Mouse (Mus musculus) frontal cortex, postnatal 25 days (tissue): ENCODE data around the gene Cdc42ep5.
A peak's percentile ranks its signal among the peaks of the same experiment; 100 is the strongest.

Experiments
- DNase-seq, 2 experiments: peaks; one replicate each; pipeline ENCODE4 v3.0.0; 2022; ENCODE audit warnings: low spot score in 2 of 2

Gene Cdc42ep5

DNA sequence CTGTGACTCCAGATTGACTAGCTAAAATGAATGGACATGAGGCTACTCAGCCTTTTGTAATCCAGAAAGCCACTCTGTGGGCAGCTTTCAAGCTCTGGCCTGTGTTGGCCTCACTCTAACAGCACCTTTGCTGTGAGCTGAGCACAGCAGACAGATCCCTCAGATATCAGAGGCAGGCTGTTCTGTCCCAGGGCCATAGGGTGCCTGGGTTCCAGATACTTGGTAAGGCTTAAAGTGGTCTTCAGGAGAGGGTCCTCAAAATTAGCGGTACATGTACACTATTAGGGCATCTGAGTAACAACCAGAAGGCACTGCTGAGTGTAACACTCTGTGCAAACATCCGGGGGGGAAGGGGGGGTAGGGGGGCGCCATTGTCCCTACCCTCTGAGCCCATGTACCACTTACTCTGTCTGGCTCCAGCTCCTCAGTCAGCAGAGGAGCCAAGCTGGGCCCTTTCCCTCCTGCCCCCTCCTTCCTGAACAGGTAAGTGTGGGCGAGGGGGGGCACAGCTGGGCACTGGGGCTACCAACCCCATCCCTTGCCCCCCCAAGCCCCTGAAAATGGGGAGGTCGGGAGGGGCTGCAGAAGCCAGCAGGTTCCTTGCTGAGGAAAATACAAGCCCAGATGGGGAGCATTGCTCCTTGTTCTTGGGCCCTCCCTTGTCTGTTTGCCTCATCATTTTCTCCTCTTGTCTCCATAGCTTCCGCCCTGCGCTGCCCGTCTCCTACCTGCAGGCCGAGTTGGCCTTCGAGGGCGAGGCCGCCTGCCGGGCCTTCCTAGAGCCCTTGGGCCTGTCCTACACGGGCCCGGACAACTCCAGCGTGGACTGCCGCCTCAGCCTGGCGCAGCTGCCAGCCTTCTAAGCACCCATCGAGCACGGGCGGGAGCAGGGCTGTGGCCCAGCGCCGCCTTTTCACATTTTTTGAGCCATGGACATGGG, 18.1 kb downstream of the Cdc42ep5 start:
- peak in 1 of 2 experiments; percentile 28 for DNase-seq

DNA sequence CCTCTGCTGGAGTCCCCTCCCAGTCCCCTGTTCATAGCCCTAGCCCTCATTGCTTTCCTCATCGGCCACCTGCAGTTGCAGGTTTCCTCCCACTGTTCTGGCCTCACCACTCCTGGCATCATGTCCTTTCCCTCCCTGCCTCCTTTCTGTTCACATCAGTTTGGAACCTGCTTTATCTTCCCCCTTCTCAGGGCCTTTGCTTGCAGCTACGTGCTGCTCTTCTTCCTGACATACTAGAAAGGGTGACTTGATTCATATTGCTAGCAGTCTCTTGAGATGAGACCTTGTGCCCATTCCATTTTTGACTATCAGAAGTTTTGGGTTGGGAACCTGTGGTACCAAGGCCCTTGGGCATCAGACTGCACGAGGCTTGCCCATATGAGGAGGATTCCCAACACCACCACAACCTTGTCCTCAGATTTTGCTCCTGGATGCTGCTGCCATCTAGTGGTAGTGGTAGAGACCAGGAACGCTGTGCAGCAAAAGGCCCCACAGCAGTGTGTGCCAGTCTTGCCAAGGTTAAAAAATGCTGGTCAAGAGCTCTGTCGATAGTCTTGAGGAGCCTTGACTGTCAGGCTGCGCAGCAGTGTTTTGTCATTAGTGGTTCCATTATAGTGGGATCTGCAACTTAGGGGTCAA, 19.0 kb downstream of the Cdc42ep5 start:
- DNase-seq: peak in 1 of 2 experiments; percentile 36

DNA sequence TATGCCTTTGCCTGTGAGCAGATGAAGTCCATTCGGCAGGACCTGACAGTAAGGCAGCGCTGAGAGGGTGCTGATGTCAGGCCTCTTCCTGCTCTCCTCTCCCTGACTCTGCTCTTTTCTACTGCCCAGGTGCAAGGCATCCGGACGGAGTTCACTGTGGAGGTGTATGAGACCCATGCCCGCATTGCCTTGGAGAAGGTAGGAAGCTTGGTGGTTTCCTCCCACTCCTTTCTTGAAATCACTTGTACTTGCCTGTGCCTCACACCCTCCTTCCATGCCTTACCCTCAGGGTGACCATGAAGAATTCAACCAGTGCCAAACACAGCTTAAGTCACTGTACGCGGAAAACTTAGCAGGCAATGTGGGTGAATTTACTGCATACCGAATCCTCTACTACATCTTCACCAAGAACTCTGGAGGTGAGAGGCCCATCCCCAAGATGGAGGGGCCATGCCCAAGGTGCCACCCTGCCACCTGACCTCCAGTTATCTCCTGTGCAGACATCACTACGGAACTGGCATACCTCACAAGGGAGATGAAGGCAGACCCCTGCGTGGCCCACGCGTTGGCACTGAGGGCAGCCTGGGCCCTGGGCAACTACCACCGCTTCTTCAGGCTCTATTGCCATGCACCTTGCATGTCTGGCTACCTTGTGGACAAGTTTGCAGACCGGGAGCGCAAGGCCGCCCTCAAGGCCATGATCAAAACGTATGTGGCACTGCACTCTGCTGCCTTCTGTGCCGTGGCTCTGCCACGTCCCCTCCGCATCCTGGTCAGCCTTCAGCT, 19.7 kb downstream of the Cdc42ep5 start:
- no peak for DNase-seq

DNA sequence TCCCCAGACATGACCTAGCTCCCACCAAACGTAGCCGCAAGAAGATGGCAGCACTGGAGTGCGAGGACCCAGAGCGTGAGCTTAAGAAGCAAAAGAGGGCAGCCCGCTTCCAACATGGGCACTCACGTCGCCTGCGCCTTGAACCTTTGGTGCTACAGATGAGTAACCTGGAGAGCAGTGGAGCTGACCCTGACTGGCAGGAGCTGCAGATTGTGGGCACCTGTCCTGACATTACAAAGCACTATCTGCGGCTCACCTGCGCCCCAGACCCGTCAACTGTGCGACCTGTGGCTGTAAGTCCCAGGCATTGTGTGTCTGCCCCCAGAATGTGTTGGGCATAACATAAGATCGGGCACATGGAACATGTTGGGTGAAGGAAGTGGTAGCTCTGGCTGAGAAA, 20.6 kb downstream of the Cdc42ep5 start:
- no peak for DNase-seq

DNA sequence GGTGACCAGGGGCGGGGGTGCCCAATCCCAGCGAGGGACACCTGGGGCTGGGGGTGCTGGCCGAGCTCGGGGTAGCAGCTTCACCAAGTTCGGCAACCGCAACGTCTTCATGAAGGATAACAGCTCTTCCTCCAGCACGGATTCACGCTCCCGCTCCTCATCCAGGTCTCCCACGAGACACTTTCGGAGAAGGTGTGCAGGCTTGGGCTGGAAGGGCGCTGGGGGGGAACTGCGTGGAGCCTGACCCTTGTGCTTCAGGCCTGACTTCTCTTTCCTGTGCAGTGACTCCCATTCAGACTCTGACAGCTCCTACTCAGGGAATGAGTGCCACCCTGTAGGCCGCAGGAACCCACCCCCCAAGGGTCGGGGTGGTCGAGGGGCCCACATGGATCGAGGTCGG, 21.2 kb downstream of the Cdc42ep5 start:
- DNase-seq: no peak

DNA sequence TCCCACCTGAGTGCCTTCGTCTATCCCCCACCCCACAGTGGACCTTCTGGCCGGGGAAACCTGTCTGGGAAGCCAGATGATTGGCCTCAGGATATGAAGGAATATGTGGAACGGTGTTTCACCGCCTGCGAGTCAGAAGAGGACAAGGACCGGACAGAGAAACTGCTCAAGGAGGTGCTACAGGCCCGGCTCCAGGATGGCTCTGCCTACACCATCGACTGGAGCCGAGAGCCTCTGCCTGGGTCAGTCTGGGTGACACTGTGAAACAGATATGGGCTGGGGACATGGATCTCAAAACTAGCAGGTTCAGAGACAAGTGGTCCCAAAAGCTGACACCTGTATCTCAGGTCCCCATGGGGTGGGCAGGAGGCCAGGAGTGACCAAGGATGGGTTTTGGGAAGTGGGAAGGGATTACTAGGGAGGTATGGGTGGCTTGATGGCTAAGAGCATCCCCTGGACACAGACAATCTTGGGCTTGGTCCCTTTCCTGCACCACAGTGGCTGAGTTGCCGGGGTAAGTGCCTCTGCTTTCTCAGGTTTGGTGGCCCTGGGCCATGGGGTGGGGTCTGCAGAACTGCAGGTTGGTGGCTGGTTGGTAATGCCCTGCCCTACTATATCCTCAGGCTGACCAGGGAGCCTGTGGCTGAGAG, 21.7 kb downstream of the Cdc42ep5 start:
- DNase-seq: no peak

DNA sequence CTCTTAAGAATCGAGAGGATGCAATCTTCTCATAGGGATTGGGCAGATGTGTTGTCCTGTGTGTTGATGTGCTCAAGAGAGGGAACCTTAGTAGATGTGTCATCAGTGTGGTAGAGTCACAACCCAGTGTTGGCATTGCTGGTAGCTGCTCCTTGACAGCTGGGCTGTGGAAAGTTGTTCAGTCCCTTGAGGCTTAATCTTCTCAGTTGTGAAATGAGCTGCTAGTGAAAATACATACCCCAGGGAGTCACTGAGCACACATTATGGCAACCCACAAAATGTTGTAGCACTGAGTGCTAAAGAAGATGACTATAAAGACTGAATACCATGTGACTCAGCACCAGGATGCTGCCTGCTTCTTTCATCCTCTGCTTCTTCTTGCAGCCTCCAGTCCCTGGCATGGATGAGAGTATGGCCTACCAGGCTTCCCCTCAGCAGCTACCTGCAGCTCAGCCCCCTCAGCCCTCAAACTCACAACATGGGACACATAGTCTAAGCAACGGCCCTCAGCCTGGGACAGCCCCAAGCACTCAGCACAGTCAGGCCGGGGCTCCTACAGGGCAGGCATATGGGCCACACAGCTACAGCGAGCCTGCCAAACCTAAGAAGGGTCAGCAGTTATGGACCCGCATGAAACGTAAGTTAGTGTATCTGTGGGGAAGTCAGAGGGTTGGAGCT, 22.9 kb downstream of the Cdc42ep5 start:
- DNase-seq: no peak

DNA sequence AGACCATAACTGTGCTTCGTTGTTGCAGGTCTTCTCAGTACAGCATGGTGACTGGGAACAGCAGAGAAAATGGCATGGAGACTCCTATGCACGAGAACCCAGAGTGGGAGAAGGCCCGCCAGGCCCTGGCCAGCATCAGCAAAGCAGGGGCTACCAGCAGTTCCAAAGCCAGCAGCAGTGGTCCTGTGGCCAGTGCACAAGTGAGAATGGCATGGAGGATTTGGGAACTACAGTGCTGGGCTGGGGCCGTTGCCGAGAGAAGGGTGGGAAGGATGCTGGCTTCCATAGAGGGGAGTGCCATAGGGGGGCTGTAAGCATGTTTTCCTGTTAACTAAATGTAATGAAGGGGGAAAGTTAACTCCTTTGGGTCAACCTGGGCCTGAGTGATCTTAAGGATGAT, 25.3 kb downstream of the Cdc42ep5 start:
- no peak for DNase-seq

DNA sequence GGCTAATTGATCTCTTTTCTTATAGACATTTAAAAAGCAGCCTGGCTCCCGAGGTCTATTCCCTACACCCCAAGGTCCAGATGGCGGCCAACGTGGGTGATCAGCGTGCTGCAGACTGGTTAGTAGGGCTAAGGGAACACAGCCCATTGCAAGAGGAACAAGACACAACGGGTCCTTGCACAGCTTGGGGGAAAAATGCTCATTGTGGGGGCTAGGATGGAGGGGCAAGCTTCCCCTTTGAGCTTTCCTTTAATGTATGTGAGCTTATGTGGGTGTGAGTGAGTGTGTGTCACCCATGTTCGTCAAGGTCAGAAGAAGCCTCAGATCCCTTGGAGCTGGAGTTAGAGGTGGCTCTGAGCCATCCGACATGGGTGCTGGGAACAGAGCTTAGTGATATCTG, 26.0 kb downstream of the Cdc42ep5 start:
- peak in 1 of 2 experiments; percentile 4 for DNase-seq

DNA sequence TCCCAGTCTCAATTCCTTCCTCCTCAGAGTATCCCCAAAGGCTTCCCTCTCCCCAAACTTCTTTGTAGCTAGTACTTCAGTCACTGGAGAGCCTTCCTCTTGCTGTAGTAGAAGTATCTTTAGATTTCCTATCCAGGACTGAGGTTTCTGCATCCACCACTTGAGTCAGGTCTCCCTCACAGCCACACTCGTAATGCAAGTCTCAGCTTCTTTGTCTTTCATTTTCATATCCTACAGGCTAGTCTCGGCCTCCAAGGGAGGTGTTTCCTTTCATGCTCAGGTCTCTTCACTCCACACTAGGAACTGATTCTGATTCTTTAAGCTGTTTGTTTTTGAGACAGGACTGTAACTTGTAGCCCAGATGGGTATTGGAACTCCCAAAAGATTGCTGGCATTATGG, 26.5 kb downstream of the Cdc42ep5 start:
- peak in 1 of 2 experiments; percentile 4 for DNase-seq

DNA sequence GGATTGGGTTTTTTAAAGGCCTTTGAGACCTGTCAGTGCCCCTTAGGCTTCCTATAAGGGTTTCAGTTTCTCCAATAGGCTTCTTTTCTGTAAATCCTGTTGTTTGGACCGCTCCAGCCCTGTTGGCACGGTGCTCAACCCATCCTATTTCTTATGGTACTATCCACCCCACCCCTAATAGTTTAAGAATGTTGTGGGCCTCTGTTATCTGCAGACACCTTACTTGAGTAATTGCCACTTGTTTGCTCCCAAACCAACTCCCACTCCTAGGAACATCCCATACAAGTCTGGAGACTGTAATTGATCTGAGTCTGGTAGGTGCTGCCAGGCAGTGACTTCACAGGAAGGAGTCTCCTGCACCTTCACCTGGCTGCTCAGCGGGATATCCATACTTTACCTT, 26.9 kb downstream of the Cdc42ep5 start:
- DNase-seq: peak in 1 of 2 experiments; percentile 7

DNA sequence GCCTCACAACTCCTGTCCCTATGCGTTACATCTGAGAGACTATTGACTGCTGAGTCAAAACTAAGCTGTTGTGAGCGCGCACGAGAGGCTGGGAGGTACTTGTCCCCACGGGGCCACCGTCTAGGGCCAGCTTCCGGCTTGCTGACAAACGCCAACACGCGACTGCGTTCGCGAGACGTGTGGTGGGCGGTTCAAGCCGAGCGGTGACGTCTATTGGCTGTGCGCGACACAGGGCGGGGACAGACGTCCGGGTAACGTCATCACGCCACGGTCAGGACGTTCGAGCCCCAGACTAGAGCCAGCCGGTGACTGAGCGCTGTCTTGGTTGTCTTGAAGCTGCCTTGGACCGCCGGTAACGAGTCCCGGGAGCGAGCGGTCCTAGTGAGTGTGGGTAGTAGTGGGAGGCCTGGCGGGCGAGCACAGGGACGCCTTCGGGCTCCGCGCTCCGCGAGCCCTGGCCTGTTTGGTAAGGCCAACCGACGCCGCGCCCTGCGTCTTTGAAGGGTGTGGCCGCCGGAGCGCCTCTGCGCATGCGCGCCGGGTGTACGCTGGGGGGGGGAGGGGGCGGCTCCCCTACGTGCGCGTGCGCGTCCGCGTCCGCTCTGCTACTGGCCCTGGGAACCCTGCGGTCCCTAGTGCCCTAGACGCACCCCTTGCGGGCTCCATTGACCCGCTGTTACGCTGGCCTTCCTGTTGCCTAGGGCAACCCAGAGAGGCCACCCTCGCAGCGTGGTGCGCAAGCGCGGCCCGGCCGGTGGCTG, 27.7 kb downstream of the Cdc42ep5 start, which contains the start of gene Leng8:
TSS of gene Leng8 (plus strand) at position 269 of the 761 bp plus-strand sequence.
- peak; percentile 97 to 99 for DNase-seq

DNA sequence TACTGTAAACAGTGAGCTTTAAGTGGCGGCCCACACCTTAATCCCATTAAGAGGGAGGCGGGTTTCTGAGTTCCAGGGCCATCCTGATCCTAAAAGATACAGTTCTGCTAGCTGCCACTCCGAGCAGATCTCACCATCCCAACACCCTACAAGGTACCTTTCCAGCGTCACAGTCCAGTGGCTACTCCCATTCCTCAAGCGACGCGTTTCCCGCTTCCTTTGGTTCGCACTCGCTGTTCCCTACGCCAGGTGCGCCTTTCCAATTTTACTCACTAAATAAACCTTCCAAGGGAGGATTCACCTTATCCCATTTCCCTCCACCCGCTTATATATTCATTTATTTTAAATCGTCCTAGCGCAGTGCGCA, 28.3 kb downstream of the Cdc42ep5 start:
- no peak for DNase-seq

DNA sequence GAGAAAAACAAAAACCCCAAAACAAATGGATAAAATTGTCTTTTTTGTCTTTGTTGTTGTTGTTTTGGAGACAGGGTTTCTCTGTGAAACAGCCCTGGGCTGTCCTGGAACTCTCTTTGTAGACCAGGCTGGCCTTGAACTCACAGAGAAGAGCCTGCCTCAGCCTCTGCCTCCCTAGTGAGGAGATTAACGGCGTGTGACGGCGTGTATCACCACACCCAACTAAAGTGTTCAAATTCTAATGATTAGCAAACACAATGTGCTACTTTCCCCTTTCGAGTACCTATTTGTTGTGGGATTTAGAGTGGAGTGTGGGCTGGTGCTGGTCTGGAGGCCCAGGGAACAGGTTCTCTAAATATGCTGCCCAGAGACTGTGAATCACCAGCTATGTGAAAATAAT, 29.7 kb downstream of the Cdc42ep5 start:
- DNase-seq: no peak

DNA sequence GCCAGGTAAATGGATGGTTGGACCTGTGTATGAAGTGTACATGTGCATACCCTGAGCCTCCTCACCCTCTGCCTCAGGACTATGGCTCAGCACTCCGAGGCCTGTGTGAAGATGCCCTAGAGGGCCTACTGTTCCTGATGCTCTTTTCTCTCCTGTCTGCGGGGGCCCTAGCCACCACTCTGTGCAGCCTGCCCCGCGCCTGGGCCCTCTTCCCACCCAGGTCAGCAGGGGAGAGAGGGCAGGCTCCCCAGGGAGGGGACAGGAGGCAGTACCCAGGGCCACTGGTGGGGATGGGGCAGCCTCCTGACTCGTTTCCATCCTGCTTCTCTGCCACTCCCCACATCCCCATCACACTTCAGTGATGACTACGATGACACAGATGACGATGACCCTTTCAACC, 31.7 kb downstream of the Cdc42ep5 start:
- peak in 1 of 2 experiments; percentile 13 for DNase-seq

DNA sequence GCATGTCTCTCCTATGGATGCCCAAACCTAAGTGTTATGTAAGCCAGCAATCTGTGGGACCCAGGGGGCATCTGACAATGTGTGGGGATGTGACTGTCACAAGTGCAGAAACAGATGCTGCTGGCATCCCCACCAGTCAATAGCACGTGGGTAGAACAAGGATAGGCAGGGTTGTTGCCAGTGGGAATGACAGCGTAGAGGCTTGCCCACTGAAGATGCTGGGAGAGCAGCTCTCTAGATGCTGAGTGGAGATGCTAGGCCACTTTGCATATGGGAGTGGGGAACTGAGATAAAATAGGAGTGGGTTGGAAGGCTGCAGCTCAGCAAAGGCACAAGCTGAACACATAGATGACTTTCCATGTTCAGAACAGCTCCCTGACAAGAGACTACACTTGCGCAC, 32.1 kb downstream of the Cdc42ep5 start:
- peak in 1 of 2 experiments; percentile 37 for DNase-seq

DNA sequence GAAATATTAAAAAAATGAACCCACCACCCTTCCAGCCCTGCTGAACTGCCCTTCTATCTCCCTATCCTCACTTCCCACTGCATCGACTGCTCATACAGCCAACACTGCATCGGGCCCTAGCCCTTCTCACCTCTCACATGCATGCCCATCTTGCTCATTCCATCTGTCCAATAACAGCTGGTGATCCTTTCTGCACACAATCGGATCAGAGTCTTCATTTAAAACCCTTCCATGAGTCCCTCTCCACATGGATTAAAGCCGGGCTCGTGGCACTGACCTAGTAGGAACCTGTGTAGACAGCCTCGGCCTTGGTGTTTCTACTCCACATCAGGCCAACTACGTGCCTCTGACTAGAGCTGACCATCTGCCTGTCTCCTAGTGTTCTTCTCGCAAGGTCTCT, 32.7 kb downstream of the Cdc42ep5 start:
- no peak for DNase-seq

DNA sequence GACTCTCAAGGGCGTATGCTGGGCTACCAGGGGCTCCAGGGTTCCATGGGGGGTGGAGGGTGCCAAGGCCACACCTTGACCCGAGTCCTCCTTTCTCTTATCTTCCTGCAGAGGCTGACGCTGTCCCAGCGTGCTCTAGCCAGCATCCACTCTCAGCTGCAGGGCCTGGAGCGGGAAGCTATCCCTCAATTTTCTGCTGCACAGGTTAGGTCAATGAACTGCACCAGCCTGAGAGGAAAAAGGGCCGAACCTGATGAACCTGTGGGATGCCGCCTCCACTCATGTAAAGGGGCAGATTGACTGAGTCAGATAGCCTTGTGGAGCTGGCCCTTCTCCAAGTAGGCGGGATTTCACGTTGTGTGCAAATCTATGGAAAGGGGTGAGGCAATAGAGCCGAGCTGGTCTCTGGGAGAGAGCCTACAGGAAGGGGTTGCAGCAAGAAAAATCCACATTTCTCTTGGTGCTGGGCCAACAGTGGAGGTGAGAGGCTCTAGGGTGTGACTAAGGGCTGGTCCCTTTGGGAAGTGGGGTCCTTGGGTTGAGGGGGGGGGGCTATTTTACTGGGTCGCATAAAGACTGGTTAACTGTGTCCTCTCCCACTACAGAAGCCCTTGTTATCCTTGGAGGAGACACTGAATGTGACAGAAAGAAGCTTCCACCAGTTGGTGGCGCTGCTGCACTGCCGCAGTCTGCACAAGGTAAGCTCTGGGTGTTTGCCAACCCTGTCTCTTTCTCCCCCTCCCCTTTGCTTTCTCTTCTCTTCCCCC, 33.8 kb downstream of the Cdc42ep5 start:
- peak; percentile 72 to 74 for DNase-seq

DNA sequence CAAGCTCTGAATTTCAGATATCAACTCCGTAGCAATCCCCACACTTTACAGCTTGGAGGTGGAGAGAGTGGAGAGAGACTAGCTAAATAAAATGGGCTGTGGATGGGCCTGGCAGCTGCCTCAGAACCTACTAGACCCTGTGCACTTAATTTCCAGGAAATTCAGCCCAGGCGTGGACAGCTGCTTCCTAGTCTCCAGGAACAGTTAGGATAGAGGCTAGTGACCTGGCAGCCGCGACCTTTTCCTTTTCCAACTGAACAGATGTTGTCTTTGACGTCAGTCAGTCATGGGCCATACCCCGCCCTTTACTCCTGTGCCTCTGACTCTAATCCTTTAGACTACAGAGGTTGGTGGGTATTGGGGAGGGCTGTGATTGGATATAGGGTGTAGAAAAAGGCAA, 35.8 kb downstream of the Cdc42ep5 start:
- DNase-seq: peak in 1 of 2 experiments; percentile 9

DNA sequence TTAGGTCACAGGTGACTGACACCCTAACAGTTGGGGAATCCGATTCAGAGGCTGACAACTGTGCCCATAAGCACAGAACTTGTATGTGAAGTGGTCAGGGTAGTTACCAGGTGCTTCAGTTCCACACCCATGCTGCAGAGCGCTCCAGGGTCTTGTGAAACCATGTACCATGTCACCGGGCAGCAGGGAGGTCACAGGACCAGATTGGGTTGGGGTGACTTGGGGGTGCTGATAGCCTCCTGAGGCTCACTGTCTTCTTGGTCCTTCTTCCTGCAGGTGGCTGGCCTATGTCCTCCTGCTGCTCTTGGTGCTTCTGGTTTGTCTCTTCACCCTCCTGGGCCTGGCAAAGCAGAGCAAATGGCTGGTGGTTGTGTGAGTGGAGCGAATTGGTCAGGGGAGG, 36.8 kb downstream of the Cdc42ep5 start:
- DNase-seq: no peak
